In genomic region chr2:84429724-84430123, GRCm38 (mm10) we compare ENCODE assay signal across 8 mouse cellular contexts. TPM values are rescaled to one million over a fixed set of nuclear protein-coding genes. Genes with fewer than 3 reads are reported as not detected.
DNase-seq lines count a peak whose midpoint lies in the region; ATAC-seq and TF ChIP-seq lines count a peak whose summit lies in the region.

No protein-coding gene starts in this region.

- TF ChIP-seq CTCF in gastrocnemius, adult 2 months (IDR thresholded peaks at IDR 0.05): peak; percentile 81

- no peaks in the 10 kb centered on the region for H3K36me3 ChIP-seq in liver, embryonic 16.5 days (ENCODE audit: control insufficient read depth, insufficient read depth)

- no peak overlapping the region for H3K9ac ChIP-seq in liver, embryonic 16.5 days (ENCODE audit: low read depth, low read length)

- 28% methylated on average over 11 of the region's 11 CpGs for WGBS in liver, embryonic 16.5 days (ENCODE audit: insufficient replicate concordance)

- H3K4me2 ChIP-seq in liver, embryonic 16.5 days (ENCODE audit: low read depth, low read length): 0 out of 2 replicates have a peak overlapping the region, but pooled peaks have one; percentile 6

- no peak for DNase-seq in gastrocnemius, adult 2 months
- DNase-seq in gastrocnemius, postnatal 36 days: no peak
- peak; percentile 84 for DNase-seq in thymus, postnatal 0 days (ENCODE audit: low spot score)
- no peak for DNase-seq in thymus, postnatal 4 days
- peak; percentile 57 for DNase-seq in fibroblast of lung, adult 2 months (ENCODE audit: low read depth)
- DNase-seq in retina, embryonic 14.5 days (ENCODE audit: low spot score): peak; percentile 78
- DNase-seq in spleen, postnatal 14 days (ENCODE audit: low spot score in 2 of 2): no peak

- intact Hi-C loops in gastrocnemius, adult 2 months (cut with DNase I): loop anchor here (5.0 kb wide), 4 partner anchors 137 to 392 kb away; no protein-coding TSS in a partner anchor
- intact Hi-C loops in gastrocnemius, postnatal 36 days (cut with DNase I): loop anchor here (5.0 kb wide), 2 partner anchors 162 to 392 kb away; no protein-coding TSS in a partner anchor

- ATAC-seq in liver, embryonic 16.5 days (ENCODE audit: low read depth): no peak

- H3K4me3 ChIP-seq in gastrocnemius, adult 2 months: no peak overlapping the region
- no peak overlapping the region for H3K4me3 ChIP-seq in liver, embryonic 16.5 days (ENCODE audit: low read depth, low read length)

- H3K27ac ChIP-seq in gastrocnemius, adult 2 months: no peak overlapping the region
- H3K27ac ChIP-seq in liver, embryonic 16.5 days (ENCODE audit: low read length): no peak overlapping the region

- peaks cover 4% of the 10 kb centered on the region for H3K4me1 ChIP-seq in liver, embryonic 16.5 days (ENCODE audit: control insufficient read depth, low read depth, low read length)

- H3K27me3 ChIP-seq in liver, embryonic 16.5 days (ENCODE audit: control insufficient read depth, insufficient read depth, low read depth, low read length): no peaks in the 10 kb centered on the region

- no peaks in the 10 kb centered on the region for H3K9me3 ChIP-seq in liver, embryonic 16.5 days (replicated peaks; ENCODE audit: control insufficient read depth, low read length)

RNA-seq across cellular contexts. Expression of gene Calcrl, which starts 4.5 kb away (rescaled TPM):
- total RNA-seq in gastrocnemius, adult 2 months (2021): 10 to 100 TPM; 10.9 to 16.2 TPM
- 10 to 100 TPM; 10.5 TPM for total RNA-seq in gastrocnemius, postnatal 36 days (2021)
- 20.1 and 23.0 TPM in 2 replicates for polyA plus RNA-seq in thymus, postnatal 0 days (2015; fragmentation: Nextera tagmentation; extraction: Ambion mirVana)
- polyA plus RNA-seq in liver, embryonic 16.5 days (2015; fragmentation: Nextera tagmentation; extraction: Ambion mirVana): 13.2 and 16.2 TPM in 2 replicates

RNA-seq across cellular contexts. Expression of gene Tfpi, which starts 46.9 kb away (rescaled TPM):
- total RNA-seq in gastrocnemius, adult 2 months (2021): 1 to 10 TPM; 2.1 to 2.2 TPM
- 1 to 10 TPM; 2.1 to 2.3 TPM for total RNA-seq in gastrocnemius, postnatal 36 days (2021)
- 25.1 and 25.7 TPM in 2 replicates for polyA plus RNA-seq in thymus, postnatal 0 days (2015; fragmentation: Nextera tagmentation; extraction: Ambion mirVana)
- polyA plus RNA-seq in liver, embryonic 16.5 days (2015; fragmentation: Nextera tagmentation; extraction: Ambion mirVana): 15.5 and 17.6 TPM in 2 replicates

Comparison
In these comparisons a context has a peak if more than half of its experiments do, and no peak if none do; other contexts are left out.
1. DNase-seq: peak in thymus, postnatal 0 days (single experiment), fibroblast of lung, adult 2 months (single experiment) and retina, embryonic 14.5 days (single experiment); none in gastrocnemius, adult 2 months (single experiment), gastrocnemius, postnatal 36 days (0 of 2), thymus, postnatal 4 days (single experiment) and spleen, postnatal 14 days (0 of 2).